ENCODE assay signal across 7 mouse cellular contexts in the genomic region with DNA sequence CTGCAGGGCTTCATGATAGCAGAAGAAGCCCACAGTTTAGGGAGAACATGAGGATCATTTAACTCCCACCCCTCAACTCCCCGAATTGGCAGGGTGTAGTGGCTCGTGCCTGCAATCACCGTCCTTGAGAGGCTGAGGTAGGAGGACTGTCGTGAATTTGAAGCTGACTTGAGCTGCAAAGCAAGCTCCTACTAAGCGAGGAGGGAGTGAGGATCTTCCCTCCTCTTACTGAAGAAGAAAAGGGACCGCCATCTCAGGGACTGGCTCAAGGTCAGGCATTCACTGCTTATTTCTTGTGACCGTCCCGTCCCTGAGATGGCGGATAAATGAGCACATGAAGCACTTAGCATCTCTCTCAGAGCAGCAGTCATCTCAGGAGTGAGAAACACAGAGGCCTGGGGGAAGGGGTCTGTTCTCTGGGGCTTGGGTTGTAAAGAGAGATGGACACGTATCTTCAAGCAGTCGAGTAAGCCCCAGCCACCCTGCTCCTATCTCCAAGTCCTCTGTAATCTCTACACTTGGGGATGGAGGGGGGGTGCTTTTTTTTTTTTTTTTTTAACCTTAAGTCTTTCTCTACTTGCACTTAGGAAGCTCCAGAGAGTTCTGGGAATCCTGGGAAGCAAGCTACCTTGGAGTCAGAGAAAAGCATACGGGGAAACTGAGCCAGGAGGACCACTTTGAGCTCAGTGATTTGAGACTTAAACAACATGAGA. TPM values are rescaled to one million over a fixed set of nuclear protein-coding genes. Genes with fewer than 3 reads are reported as not detected.
A peak's percentile ranks its signal among the peaks of the same experiment; 100 is the strongest.
DNase-seq lines count a peak whose midpoint lies in the region; ATAC-seq and TF ChIP-seq lines count a peak whose summit lies in the region.

No protein-coding gene starts in this region.

- TF ChIP-seq CTCF in lung, embryonic 14.5 days (IDR thresholded peaks at IDR 0.05; ENCODE audit: low read depth), result no peak
- no peak for TF ChIP-seq CTCF in olfactory bulb, adult 2 months (IDR thresholded peaks at IDR 0.05; ENCODE audit: insufficient read depth, low read depth, low read length)

- no peaks in the 10 kb centered on the region for H3K27me3 ChIP-seq in lung, embryonic 14.5 days (ENCODE audit: insufficient read depth, low read length)
- H3K27me3 ChIP-seq in embryonic facial prominence, embryonic 15.5 days, result no peaks in the 10 kb centered on the region
- H3K27me3 ChIP-seq in limb, embryonic 11.5 days (ENCODE audit: control insufficient read depth, insufficient read depth, low read length), result no peaks in the 10 kb centered on the region

- intact Hi-C loops in gastrocnemius, postnatal 14 days (cut with DNase I; ENCODE audit: low total_unique reads), result no loop called here

- H3K4me3 ChIP-seq in lung, embryonic 14.5 days (ENCODE audit: low read depth, low read length), result peak overlapping the region; percentile 29; the same call in 1 of the 2 replicates
- no peak overlapping the region; the same call in 1 of the 2 replicates for H3K4me3 ChIP-seq in embryonic facial prominence, embryonic 15.5 days (replicated peaks)
- H3K4me3 ChIP-seq in limb, embryonic 11.5 days (ENCODE audit: low read depth, low read length), result no peak overlapping the region
- H3K4me3 ChIP-seq in olfactory bulb, adult 2 months (ENCODE audit: insufficient read depth, low read depth, low read length), result no peak overlapping the region

- peak overlapping the region; percentile 33; the same call in 1 of the 2 replicates for H3K9ac ChIP-seq in lung, embryonic 14.5 days
- no peak overlapping the region for H3K9ac ChIP-seq in embryonic facial prominence, embryonic 15.5 days
- peak overlapping the region; percentile 45 for H3K9ac ChIP-seq in limb, embryonic 11.5 days (ENCODE audit: low read length)

- no peak for ATAC-seq in lung, embryonic 14.5 days (ENCODE audit: insufficient read depth)
- ATAC-seq in embryonic facial prominence, embryonic 15.5 days (ENCODE audit: insufficient number of reproducible peaks, low FRiP score, low TSS enrichment, low read depth), result no peak
- ATAC-seq in limb, embryonic 11.5 days (ENCODE audit: insufficient number of reproducible peaks, low FRiP score, low TSS enrichment, low read depth), result no peak

- H3K4me2 ChIP-seq in lung, embryonic 14.5 days, result peak overlapping the region; percentile 78
- peak overlapping the region; percentile 78 for H3K4me2 ChIP-seq in embryonic facial prominence, embryonic 15.5 days (replicated peaks)
- H3K4me2 ChIP-seq in limb, embryonic 11.5 days (ENCODE audit: low read depth, severe bottlenecking), result peak overlapping the region; percentile 75; the same call in 1 of the 2 replicates

- DNase-seq in lung, embryonic 14.5 days, result no peak
- DNase-seq in lung, postnatal 36 days, result no peak
- no peak for DNase-seq in limb, embryonic 11.5 days (ENCODE audit: low spot score)
- DNase-seq in gastrocnemius, postnatal 14 days, result no peak
- DNase-seq in spleen, postnatal 14 days (ENCODE audit: low spot score in 2 of 2), result no peak

- no peak for TF ChIP-seq POLR2A in olfactory bulb, adult 2 months (IDR thresholded peaks at IDR 0.05; ENCODE audit: insufficient read depth, low read depth, low read length)

- H3K36me3 ChIP-seq in lung, embryonic 14.5 days (ENCODE audit: insufficient read depth), result peaks cover 2% of the 10 kb centered on the region
- H3K36me3 ChIP-seq in embryonic facial prominence, embryonic 15.5 days, result no peaks in the 10 kb centered on the region
- H3K36me3 ChIP-seq in limb, embryonic 11.5 days (ENCODE audit: control insufficient read depth, insufficient read depth, low read length), result no peaks in the 10 kb centered on the region

- peaks cover 49% of the 10 kb centered on the region for H3K4me1 ChIP-seq in lung, embryonic 14.5 days (ENCODE audit: insufficient read depth)
- peaks cover 51% of the 10 kb centered on the region for H3K4me1 ChIP-seq in embryonic facial prominence, embryonic 15.5 days
- peaks cover 31% of the 10 kb centered on the region for H3K4me1 ChIP-seq in limb, embryonic 11.5 days (ENCODE audit: control insufficient read depth, insufficient read depth, low read length)
- peaks cover 33% of the 10 kb centered on the region for H3K4me1 ChIP-seq in olfactory bulb, adult 2 months (ENCODE audit: control insufficient read depth, insufficient read depth, low read length)

- H3K9me3 ChIP-seq in lung, embryonic 14.5 days (ENCODE audit: low read depth, low read length), result no peaks in the 10 kb centered on the region
- H3K9me3 ChIP-seq in embryonic facial prominence, embryonic 15.5 days (replicated peaks), result no peaks in the 10 kb centered on the region
- H3K9me3 ChIP-seq in limb, embryonic 11.5 days (ENCODE audit: control insufficient read depth, low read length), result no peaks in the 10 kb centered on the region

- peak overlapping the region; percentile 92 for H3K27ac ChIP-seq in lung, embryonic 14.5 days (ENCODE audit: low read depth)
- peak overlapping the region; percentile 91 for H3K27ac ChIP-seq in embryonic facial prominence, embryonic 15.5 days (replicated peaks)
- peak overlapping the region; percentile 93 for H3K27ac ChIP-seq in limb, embryonic 11.5 days (replicated peaks; ENCODE audit: low read depth, low read length)
- H3K27ac ChIP-seq in olfactory bulb, adult 2 months (ENCODE audit: insufficient read depth, low read depth, low read length), result peak overlapping the region; percentile 29; the same call in 1 of the 2 replicates

- 32% methylated on average over 12 of the region's 12 CpGs for WGBS in lung, embryonic 14.5 days
- 49% methylated on average over 12 of the region's 12 CpGs for WGBS in embryonic facial prominence, embryonic 15.5 days
- 40% methylated on average over 12 of the region's 12 CpGs for WGBS in limb, embryonic 11.5 days
- WGBS in olfactory bulb, adult 2 months, result 50% methylated on average over 12 of the region's 12 CpGs

RNA-seq across cellular contexts. Expression of a gene that starts 1.1 kb away (rescaled TPM):
- polyA plus RNA-seq in lung, embryonic 14.5 days (2014; fragmentation: Nextera tagmentation; extraction: Ambion mirVana), result 1.4 and 1.7 TPM in 2 replicates
- polyA plus RNA-seq in embryonic facial prominence, embryonic 15.5 days (2015; fragmentation: Nextera tagmentation; extraction: Ambion mirVana), result 1.7 and 1.8 TPM in 2 replicates
- 1.0 and 1.1 TPM in 2 replicates for polyA plus RNA-seq in limb, embryonic 11.5 days (2014; fragmentation: Nextera tagmentation; extraction: Ambion mirVana)
- polyA plus RNA-seq in olfactory bulb, adult 2 months (2012; ENCODE audit: insufficient read depth, insufficient read length, low replicate concordance, missing spikeins), result not detected in 2 replicates
- 10 to 100 TPM; 27.3 to 64.6 TPM for total RNA-seq in gastrocnemius, postnatal 14 days (2021)

RNA-seq across cellular contexts. Expression of a gene that starts 19.1 kb away (rescaled TPM):
- 16.2 and 16.3 TPM in 2 replicates for polyA plus RNA-seq in lung, embryonic 14.5 days (2014; fragmentation: Nextera tagmentation; extraction: Ambion mirVana)
- 28.7 and 30.4 TPM in 2 replicates for polyA plus RNA-seq in embryonic facial prominence, embryonic 15.5 days (2015; fragmentation: Nextera tagmentation; extraction: Ambion mirVana)
- polyA plus RNA-seq in limb, embryonic 11.5 days (2014; fragmentation: Nextera tagmentation; extraction: Ambion mirVana), result 24.6 and 25.6 TPM in 2 replicates
- polyA plus RNA-seq in olfactory bulb, adult 2 months (2012; ENCODE audit: insufficient read depth, insufficient read length, low replicate concordance, missing spikeins), result 206 and 252 TPM in 2 replicates
- total RNA-seq in gastrocnemius, postnatal 14 days (2021), result 10 to 100 TPM; 49.0 to 55.3 TPM

RNA-seq across cellular contexts. Expression of a gene that starts 28.5 kb away (rescaled TPM):
- polyA plus RNA-seq in lung, embryonic 14.5 days (2014; fragmentation: Nextera tagmentation; extraction: Ambion mirVana), result 41.0 and 42.8 TPM in 2 replicates
- polyA plus RNA-seq in embryonic facial prominence, embryonic 15.5 days (2015; fragmentation: Nextera tagmentation; extraction: Ambion mirVana), result 37.0 and 42.2 TPM in 2 replicates
- 44.9 and 51.1 TPM in 2 replicates for polyA plus RNA-seq in limb, embryonic 11.5 days (2014; fragmentation: Nextera tagmentation; extraction: Ambion mirVana)
- not detected in 2 replicates for polyA plus RNA-seq in olfactory bulb, adult 2 months (2012; ENCODE audit: insufficient read depth, insufficient read length, low replicate concordance, missing spikeins)
- total RNA-seq in gastrocnemius, postnatal 14 days (2021), result 10 to 100 TPM; 20.1 to 21.5 TPM

RNA-seq across cellular contexts. Expression of a gene that starts 35.8 kb away (rescaled TPM):
- 46.8 and 47.1 TPM in 2 replicates for polyA plus RNA-seq in lung, embryonic 14.5 days (2014; fragmentation: Nextera tagmentation; extraction: Ambion mirVana)
- polyA plus RNA-seq in embryonic facial prominence, embryonic 15.5 days (2015; fragmentation: Nextera tagmentation; extraction: Ambion mirVana), result 51.0 and 51.2 TPM in 2 replicates
- 16.5 and 17.7 TPM in 2 replicates for polyA plus RNA-seq in limb, embryonic 11.5 days (2014; fragmentation: Nextera tagmentation; extraction: Ambion mirVana)
- 251 and 495 TPM in 2 replicates for polyA plus RNA-seq in olfactory bulb, adult 2 months (2012; ENCODE audit: insufficient read depth, insufficient read length, low replicate concordance, missing spikeins)
- 100 to 1,000 TPM in 1 of 2 experiments, 10 to 100 TPM in 1; 91.8 to 106 TPM for total RNA-seq in gastrocnemius, postnatal 14 days (2021)

RNA-seq across cellular contexts. Expression of a gene that starts 47.0 kb away (rescaled TPM):
- 53.0 and 53.5 TPM in 2 replicates for polyA plus RNA-seq in lung, embryonic 14.5 days (2014; fragmentation: Nextera tagmentation; extraction: Ambion mirVana)
- polyA plus RNA-seq in embryonic facial prominence, embryonic 15.5 days (2015; fragmentation: Nextera tagmentation; extraction: Ambion mirVana), result 52.3 and 53.3 TPM in 2 replicates
- 68.0 and 69.2 TPM in 2 replicates for polyA plus RNA-seq in limb, embryonic 11.5 days (2014; fragmentation: Nextera tagmentation; extraction: Ambion mirVana)
- polyA plus RNA-seq in olfactory bulb, adult 2 months (2012; ENCODE audit: insufficient read depth, insufficient read length, low replicate concordance, missing spikeins), result not detected in 2 replicates
- 10 to 100 TPM; 40.3 to 42.0 TPM for total RNA-seq in gastrocnemius, postnatal 14 days (2021)

Comparison
In these comparisons a context has a peak if more than half of its experiments do, and no peak if none do; other contexts are left out.
1. H3K27ac ChIP-seq: peak in every context shown above with its lines; median percentile 93 in limb, embryonic 11.5 days; 92 in lung, embryonic 14.5 days; 91 in embryonic facial prominence, embryonic 15.5 days; 29 in olfactory bulb, adult 2 months.